Mouse (Mus musculus): ENCODE results near the gene Gas1. TPM values are rescaled to one million over a fixed set of nuclear protein-coding genes. Genes with fewer than 3 reads are reported as not detected.

Gene Gas1
- polyA plus RNA-seq (2014; fragmentation: Nextera tagmentation; extraction: Ambion mirVana) = 188 and 201 TPM in 2 replicates

DNA sequence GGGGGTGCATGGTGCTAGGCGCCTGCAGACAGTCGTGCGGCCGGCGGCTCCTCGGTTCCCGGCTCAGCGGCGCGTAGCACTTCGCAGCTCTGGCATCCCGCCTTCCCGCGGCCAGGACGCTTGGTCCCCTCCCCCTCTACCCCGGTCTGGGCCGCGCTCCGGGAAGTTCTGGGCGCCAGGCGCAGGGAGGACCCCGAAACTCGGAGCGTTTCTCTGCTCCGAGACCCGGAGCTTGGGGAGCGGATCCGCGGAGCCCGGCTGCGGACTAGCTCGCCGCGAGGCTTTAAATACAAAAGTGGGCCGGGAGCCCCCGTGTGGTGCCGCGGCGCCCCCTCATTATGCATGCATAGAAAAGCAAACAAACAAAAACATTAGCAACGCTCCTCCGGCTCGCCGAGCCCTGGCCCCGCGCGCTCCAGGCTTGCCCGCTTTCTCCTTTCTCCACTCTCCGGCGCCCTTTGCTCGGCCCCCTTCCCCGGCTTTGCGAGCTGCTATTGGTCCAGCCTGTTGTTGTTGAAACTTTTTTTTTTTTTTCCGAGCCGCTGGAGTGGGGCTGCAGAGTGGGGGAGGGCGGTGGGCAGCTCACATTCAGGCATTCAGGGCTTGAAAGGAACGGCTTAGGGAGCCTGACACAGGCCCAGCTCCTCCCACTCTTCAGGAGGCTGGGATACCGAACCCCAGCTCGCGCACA lies at the start of gene Gas1:
TSS of gene Gas1 (minus strand) at position 260 of the 691 bp plus-strand sequence.
- H3K9me3 ChIP-seq (ENCODE audit: control insufficient read depth, low read length) = no peaks in the 10 kb centered on the region
- peak within 1 kb of the TSS; percentile 100 for H3K9ac ChIP-seq (ENCODE audit: low read length)
- DNase-seq (ENCODE audit: low spot score) (peak; percentile 98), ATAC-seq (ENCODE audit: insufficient number of reproducible peaks, low FRiP score, low TSS enrichment, low read depth) (peak; percentile 95)
- no peaks in the 10 kb centered on the region for H3K27me3 ChIP-seq (ENCODE audit: control insufficient read depth, insufficient read depth, low read length)
- no peaks in the 10 kb centered on the region for H3K36me3 ChIP-seq (ENCODE audit: control insufficient read depth, insufficient read depth, low read length)
- peaks cover 14% of the 10 kb centered on the region for H3K4me1 ChIP-seq (ENCODE audit: control insufficient read depth, insufficient read depth, low read length)
- under 1% methylated on average over 55 of the region's 59 CpGs for WGBS
- peak within 1 kb of the TSS; percentile 64 for H3K4me2 ChIP-seq (ENCODE audit: low read depth, severe bottlenecking)
- peak within 1 kb of the TSS; percentile 93 for H3K4me3 ChIP-seq (ENCODE audit: low read depth, low read length)
- H3K27ac ChIP-seq (replicated peaks; ENCODE audit: low read depth, low read length) = peak within 1 kb of the TSS; percentile 100

- peak; percentile 76 for DNase-seq (ENCODE audit: low spot score)
- H3K9ac ChIP-seq (ENCODE audit: low read length) = peak overlapping the region; percentile 41; the same call in 1 of the 2 replicates
- 9% methylated on average over 9 of the region's 9 CpGs for WGBS
- peaks cover 13% of the 10 kb centered on the region for H3K4me1 ChIP-seq (ENCODE audit: control insufficient read depth, insufficient read depth, low read length)
- peak overlapping the region; percentile 81 for H3K27ac ChIP-seq (replicated peaks; ENCODE audit: low read depth, low read length)
- H3K4me2 ChIP-seq (ENCODE audit: low read depth, severe bottlenecking) = peak overlapping the region; percentile 26; the same call in 1 of the 2 replicates
- no peak overlapping the region for H3K4me3 ChIP-seq (ENCODE audit: low read depth, low read length)
- H3K36me3 ChIP-seq (ENCODE audit: control insufficient read depth, insufficient read depth, low read length) = no peaks in the 10 kb centered on the region
- H3K27me3 ChIP-seq (ENCODE audit: control insufficient read depth, insufficient read depth, low read length) = no peaks in the 10 kb centered on the region
- 0 out of 2 replicates have a peak, but pooled peaks cover 3% of the 10 kb centered on the region for H3K9me3 ChIP-seq (ENCODE audit: control insufficient read depth, low read length)
- peak; percentile 90 for ATAC-seq (ENCODE audit: insufficient number of reproducible peaks, low FRiP score, low TSS enrichment, low read depth)
These were observed 49.2 kb upstream of the Gas1 start for GRCm38 (mm10) chr13:60226251-60226836.

- DNase-seq (ENCODE audit: low spot score) = no peak
- ATAC-seq (ENCODE audit: insufficient number of reproducible peaks, low FRiP score, low TSS enrichment, low read depth) = no peak
- H3K4me1 ChIP-seq (ENCODE audit: control insufficient read depth, insufficient read depth, low read length) = peaks cover 13% of the 10 kb centered on the region
- H3K27ac ChIP-seq (replicated peaks; ENCODE audit: low read depth, low read length) = peak overlapping the region; percentile 81
- H3K4me3 ChIP-seq (ENCODE audit: low read depth, low read length) = no peak overlapping the region
- peak overlapping the region; percentile 41; the same call in 1 of the 2 replicates for H3K9ac ChIP-seq (ENCODE audit: low read length)
- WGBS = 38% methylated on average over 1 of the region's 1 CpGs
- no peaks in the 10 kb centered on the region for H3K27me3 ChIP-seq (ENCODE audit: control insufficient read depth, insufficient read depth, low read length)
- 0 out of 2 replicates have a peak, but pooled peaks cover 3% of the 10 kb centered on the region for H3K9me3 ChIP-seq (ENCODE audit: control insufficient read depth, low read length)
- H3K36me3 ChIP-seq (ENCODE audit: control insufficient read depth, insufficient read depth, low read length) = no peaks in the 10 kb centered on the region
- peak overlapping the region; percentile 26; the same call in 1 of the 2 replicates for H3K4me2 ChIP-seq (ENCODE audit: low read depth, severe bottlenecking)
These were observed 48.6 kb upstream of the Gas1 start for GRCm38 (mm10) chr13:60225736-60226135.

DNA sequence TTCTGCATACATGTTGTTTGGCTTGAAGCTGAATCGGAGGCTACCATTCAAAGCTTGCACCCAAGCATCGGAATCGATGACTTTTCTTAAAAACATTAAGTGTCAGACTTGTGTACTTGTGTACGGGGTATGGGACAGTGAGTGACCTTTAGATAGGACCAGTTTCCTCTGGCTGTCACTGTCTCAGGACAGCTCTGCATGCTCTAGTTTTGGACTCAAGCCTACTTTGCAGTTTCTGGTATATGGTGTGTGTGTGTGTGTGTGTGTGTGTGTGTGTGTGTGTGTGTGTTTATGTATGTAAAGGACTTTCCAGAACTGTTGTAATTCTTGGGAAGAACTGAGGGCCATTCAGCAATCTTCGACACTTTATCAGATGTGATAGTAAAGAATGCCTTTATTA lies 48.1 kb upstream of the Gas1 start:
- no peak overlapping the region for H3K9ac ChIP-seq (ENCODE audit: low read length)
- no peak overlapping the region for H3K4me2 ChIP-seq (ENCODE audit: low read depth, severe bottlenecking)
- H3K4me3 ChIP-seq (ENCODE audit: low read depth, low read length) = no peak overlapping the region
- ATAC-seq (ENCODE audit: insufficient number of reproducible peaks, low FRiP score, low TSS enrichment, low read depth) (no peak), DNase-seq (ENCODE audit: low spot score) (no peak)
- H3K36me3 ChIP-seq (ENCODE audit: control insufficient read depth, insufficient read depth, low read length) = no peaks in the 10 kb centered on the region
- no peaks in the 10 kb centered on the region for H3K27me3 ChIP-seq (ENCODE audit: control insufficient read depth, insufficient read depth, low read length)
- H3K9me3 ChIP-seq (ENCODE audit: control insufficient read depth, low read length) = 0 out of 2 replicates have a peak, but pooled peaks cover 3% of the 10 kb centered on the region
- peaks cover 13% of the 10 kb centered on the region for H3K4me1 ChIP-seq (ENCODE audit: control insufficient read depth, insufficient read depth, low read length)
- no peak overlapping the region for H3K27ac ChIP-seq (replicated peaks; ENCODE audit: low read depth, low read length)
- 93% methylated on average over 5 of the region's 5 CpGs for WGBS

DNA sequence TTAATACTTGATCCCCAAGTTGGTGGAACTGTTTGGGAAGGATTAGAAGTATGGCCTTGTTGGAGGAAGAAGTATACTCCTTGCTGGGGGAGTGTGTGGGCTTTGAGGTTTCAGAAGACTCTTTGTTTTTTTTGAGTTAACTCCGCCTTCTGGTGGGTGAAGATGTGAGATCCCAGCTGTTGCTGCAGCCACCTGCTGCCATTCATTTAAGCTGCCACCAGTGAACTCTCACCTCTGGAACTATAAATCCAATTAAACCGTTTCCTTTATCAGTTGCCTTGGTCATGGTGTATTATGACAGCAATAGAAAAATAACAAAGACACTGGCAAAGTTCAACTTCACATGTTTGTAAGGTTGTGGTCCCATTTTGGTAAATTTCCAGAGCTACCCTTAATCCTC lies 46.6 kb upstream of the Gas1 start:
- Histone ChIP-seq H3K4me2 (ENCODE audit: low read depth, severe bottlenecking) (no peak overlapping the region), H3K4me1 (ENCODE audit: control insufficient read depth, insufficient read depth, low read length) (peaks cover 13% of the 10 kb centered on the region), H3K9me3 (ENCODE audit: control insufficient read depth, low read length) (0 out of 2 replicates have a peak, but pooled peaks cover 3% of the 10 kb centered on the region), H3K9ac (ENCODE audit: low read length) (no peak overlapping the region), H3K4me3 (ENCODE audit: low read depth, low read length) (no peak overlapping the region), H3K36me3 (ENCODE audit: control insufficient read depth, insufficient read depth, low read length) (no peaks in the 10 kb centered on the region), H3K27ac (replicated peaks; ENCODE audit: low read depth, low read length) (no peak overlapping the region), H3K27me3 (ENCODE audit: control insufficient read depth, insufficient read depth, low read length) (no peaks in the 10 kb centered on the region)
- 55% methylated on average over 2 of the region's 2 CpGs for WGBS
- DNase-seq (ENCODE audit: low spot score) (no peak), ATAC-seq (ENCODE audit: insufficient number of reproducible peaks, low FRiP score, low TSS enrichment, low read depth) (no peak)

- Histone ChIP-seq H3K4me1 (ENCODE audit: control insufficient read depth, insufficient read depth, low read length) (peaks cover 11% of the 10 kb centered on the region), H3K36me3 (ENCODE audit: control insufficient read depth, insufficient read depth, low read length) (no peaks in the 10 kb centered on the region), H3K27ac (replicated peaks; ENCODE audit: low read depth, low read length) (no peak overlapping the region), H3K9me3 (ENCODE audit: control insufficient read depth, low read length) (0 out of 2 replicates have a peak, but pooled peaks cover 3% of the 10 kb centered on the region), H3K27me3 (ENCODE audit: control insufficient read depth, insufficient read depth, low read length) (no peaks in the 10 kb centered on the region), H3K4me3 (ENCODE audit: low read depth, low read length) (no peak overlapping the region), H3K9ac (ENCODE audit: low read length) (no peak overlapping the region), H3K4me2 (ENCODE audit: low read depth, severe bottlenecking) (no peak overlapping the region)
- 91% methylated on average over 11 of the region's 11 CpGs for WGBS
- ATAC-seq (ENCODE audit: insufficient number of reproducible peaks, low FRiP score, low TSS enrichment, low read depth) = no peak
- no peak for DNase-seq (ENCODE audit: low spot score)
These were observed 45.2 kb upstream of the Gas1 start for GRCm38 (mm10) chr13:60222336-60222735.

- H3K9me3 ChIP-seq (ENCODE audit: control insufficient read depth, low read length) = no peaks in the 10 kb centered on the region
These were observed 36.7 kb upstream of the Gas1 start for GRCm38 (mm10) chr13:60213896-60214295.

DNA sequence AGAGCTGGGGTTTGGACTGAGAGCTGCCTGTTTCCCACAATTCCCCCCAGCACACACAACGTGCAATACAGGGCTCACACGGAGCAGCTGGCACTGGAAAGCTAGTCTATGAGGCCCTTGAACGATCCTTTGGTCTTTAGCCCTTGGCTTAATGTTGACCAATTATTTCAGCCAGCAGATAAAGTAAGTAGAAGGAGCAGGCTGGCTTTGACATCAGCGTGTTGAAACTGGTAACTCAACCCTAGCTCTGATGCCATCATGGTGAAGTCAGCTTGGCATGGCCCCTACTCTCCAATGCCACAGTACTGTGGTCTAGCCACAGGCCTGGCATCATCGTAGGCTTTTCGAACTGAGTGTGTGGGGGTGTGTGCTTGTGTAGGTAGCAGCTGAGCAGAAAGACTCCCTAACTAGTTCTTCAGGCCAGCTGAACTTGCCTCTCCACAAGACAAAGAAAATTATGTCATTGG lies 30.0 kb upstream of the Gas1 start:
- no peak overlapping the region for H3K4me3 ChIP-seq (ENCODE audit: low read depth, low read length)
- H3K4me2 ChIP-seq (ENCODE audit: low read depth, severe bottlenecking) = no peak overlapping the region
- H3K9me3 ChIP-seq (ENCODE audit: control insufficient read depth, low read length) = no peaks in the 10 kb centered on the region; the same call in 1 of the 2 replicates
- no peak overlapping the region for H3K27ac ChIP-seq (replicated peaks; ENCODE audit: low read depth, low read length)
- H3K36me3 ChIP-seq (ENCODE audit: control insufficient read depth, insufficient read depth, low read length) = no peaks in the 10 kb centered on the region
- no peaks in the 10 kb centered on the region for H3K4me1 ChIP-seq (ENCODE audit: control insufficient read depth, insufficient read depth, low read length)
- no peaks in the 10 kb centered on the region for H3K27me3 ChIP-seq (ENCODE audit: control insufficient read depth, insufficient read depth, low read length)
- WGBS = 91% methylated on average over 6 of the region's 6 CpGs
- ATAC-seq (ENCODE audit: insufficient number of reproducible peaks, low FRiP score, low TSS enrichment, low read depth) (no peak), DNase-seq (ENCODE audit: low spot score) (no peak)
- no peak overlapping the region for H3K9ac ChIP-seq (ENCODE audit: low read length)

More at GRCm38 (mm10) chr13:60213896-60214295, 36.7 kb upstream of the Gas1 start:
- no peak overlapping the region for H3K4me3 ChIP-seq (ENCODE audit: low read depth, low read length)
- H3K9ac ChIP-seq (ENCODE audit: low read length) = no peak overlapping the region
- H3K4me1 ChIP-seq (ENCODE audit: control insufficient read depth, insufficient read depth, low read length) = no peaks in the 10 kb centered on the region
- 87% methylated on average over 7 of the region's 7 CpGs for WGBS
- H3K4me2 ChIP-seq (ENCODE audit: low read depth, severe bottlenecking) = no peak overlapping the region
- H3K27ac ChIP-seq (replicated peaks; ENCODE audit: low read depth, low read length) = no peak overlapping the region
- H3K27me3 ChIP-seq (ENCODE audit: control insufficient read depth, insufficient read depth, low read length) = no peaks in the 10 kb centered on the region
- no peaks in the 10 kb centered on the region for H3K36me3 ChIP-seq (ENCODE audit: control insufficient read depth, insufficient read depth, low read length)
- ATAC-seq (ENCODE audit: insufficient number of reproducible peaks, low FRiP score, low TSS enrichment, low read depth) (no peak), DNase-seq (ENCODE audit: low spot score) (no peak)

Measured in limb, embryonic 11.5 days (tissue).